Mouse (Mus musculus): ENCODE results near the gene Efnb1. TPM values are rescaled to one million over a fixed set of nuclear protein-coding genes. Genes with fewer than 3 reads are reported as not detected.

The Efnb1 gene
- polyA plus RNA-seq, 1 experiment from 2014 or later: 59.1 TPM

DNA sequence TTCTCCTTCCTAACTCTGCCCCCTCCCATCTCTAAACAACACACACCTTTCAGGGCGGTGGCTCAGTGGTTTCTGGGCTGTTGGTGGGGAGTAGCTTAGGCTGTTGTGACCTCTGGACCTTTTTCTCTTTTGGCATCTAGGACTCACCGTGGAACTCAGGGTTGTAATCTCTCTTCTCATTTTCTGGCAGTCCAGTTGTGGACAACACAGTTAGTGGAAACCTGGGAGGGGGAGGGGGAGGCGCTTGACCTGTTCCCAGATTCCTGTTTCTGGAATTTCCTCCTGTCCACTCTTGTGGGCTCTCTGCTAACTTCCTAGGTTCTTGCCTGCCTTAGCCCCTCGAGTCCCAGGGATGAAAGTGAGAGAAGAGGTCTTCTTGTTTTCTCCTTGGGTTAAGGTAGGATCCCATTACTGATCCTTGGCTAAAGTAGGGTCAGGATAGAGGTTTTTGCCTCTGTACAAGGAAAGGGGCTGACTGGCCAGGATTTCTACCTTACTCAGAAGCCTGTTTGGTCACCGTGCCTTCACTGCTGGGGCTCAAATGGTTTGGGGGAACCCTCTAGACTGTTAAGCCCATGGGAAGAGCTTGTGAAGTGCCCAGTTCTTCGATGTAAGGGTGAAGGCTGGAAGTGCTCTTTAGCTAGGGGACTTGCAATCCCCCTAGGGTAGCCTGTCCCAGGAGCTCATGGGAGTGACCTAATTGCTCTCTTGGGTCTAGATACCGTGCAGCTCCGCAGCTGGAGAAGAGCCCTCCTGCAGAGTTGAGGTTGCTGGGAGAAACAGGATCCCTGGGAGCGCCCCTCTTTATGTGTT lies 2.2 kb downstream of the Efnb1 start:
- H3K27ac ChIP-seq (ENCODE audit: low read length): peak overlapping the region; percentile 61
- peak overlapping the region; percentile 94 for H3K9ac ChIP-seq (replicated peaks; ENCODE audit: low read length)
- H3K27me3 ChIP-seq (ENCODE audit: insufficient read depth, low read length): peaks cover 9% of the 10 kb centered on the region; the same call in 1 of the 2 replicates
- H3K36me3 ChIP-seq (ENCODE audit: insufficient read depth, low read length): no peaks in the 10 kb centered on the region
- peak overlapping the region; percentile 58 for H3K4me2 ChIP-seq (replicated peaks; ENCODE audit: low read depth, low read length)
- H3K9me3 ChIP-seq (ENCODE audit: low read length): no peaks in the 10 kb centered on the region; the same call in 1 of the 2 replicates
- H3K4me3 ChIP-seq (ENCODE audit: low read length): peak overlapping the region; percentile 73
- peaks cover 39% of the 10 kb centered on the region for H3K4me1 ChIP-seq (ENCODE audit: insufficient read depth, low read length)
- 29% methylated on average over 9 of the region's 9 CpGs for WGBS
- no peak for ATAC-seq (ENCODE audit: low FRiP score, low TSS enrichment)

DNA sequence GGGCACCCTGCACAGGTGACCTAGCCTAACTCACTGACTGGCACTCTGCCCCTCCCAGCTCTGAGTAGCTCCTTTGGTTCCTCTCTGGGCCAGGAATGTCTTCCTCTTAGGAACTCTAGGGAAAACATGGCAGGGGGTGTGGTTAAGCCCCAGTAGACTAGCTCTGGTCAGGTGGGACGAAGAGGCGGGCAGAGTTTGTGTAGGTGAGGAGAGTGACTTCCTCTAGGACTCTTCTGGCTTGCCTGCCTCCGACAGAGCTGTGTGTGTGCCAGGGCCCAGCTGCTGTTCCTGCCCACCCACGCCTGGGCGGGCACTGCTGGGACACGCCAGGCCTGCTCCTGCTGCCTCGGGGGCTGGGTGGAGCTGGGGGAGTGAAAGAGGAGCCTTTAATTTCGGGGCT lies 5.1 kb downstream of the Efnb1 start:
- peaks cover 10% of the 10 kb centered on the region; the same call in 1 of the 2 replicates for H3K36me3 ChIP-seq (ENCODE audit: insufficient read depth, low read length)
- peak overlapping the region; percentile 34; the same call in 1 of the 2 replicates for H3K27ac ChIP-seq (ENCODE audit: low read length)
- WGBS: 50% methylated on average over 8 of the region's 8 CpGs
- peak overlapping the region; percentile 58 for H3K4me2 ChIP-seq (replicated peaks; ENCODE audit: low read depth, low read length)
- H3K9me3 ChIP-seq (ENCODE audit: low read length): no peaks in the 10 kb centered on the region; the same call in 1 of the 2 replicates
- H3K4me1 ChIP-seq (ENCODE audit: insufficient read depth, low read length): peaks cover 44% of the 10 kb centered on the region
- peak overlapping the region; percentile 73 for H3K4me3 ChIP-seq (ENCODE audit: low read length)
- ATAC-seq (ENCODE audit: low FRiP score, low TSS enrichment): peak; percentile 46; the same call in 1 of the 2 replicates
- peak overlapping the region; percentile 94; the same call in 1 of the 2 replicates for H3K9ac ChIP-seq (replicated peaks; ENCODE audit: low read length)
- no peaks in the 10 kb centered on the region; the same call in 1 of the 2 replicates for H3K27me3 ChIP-seq (ENCODE audit: insufficient read depth, low read length)

DNA sequence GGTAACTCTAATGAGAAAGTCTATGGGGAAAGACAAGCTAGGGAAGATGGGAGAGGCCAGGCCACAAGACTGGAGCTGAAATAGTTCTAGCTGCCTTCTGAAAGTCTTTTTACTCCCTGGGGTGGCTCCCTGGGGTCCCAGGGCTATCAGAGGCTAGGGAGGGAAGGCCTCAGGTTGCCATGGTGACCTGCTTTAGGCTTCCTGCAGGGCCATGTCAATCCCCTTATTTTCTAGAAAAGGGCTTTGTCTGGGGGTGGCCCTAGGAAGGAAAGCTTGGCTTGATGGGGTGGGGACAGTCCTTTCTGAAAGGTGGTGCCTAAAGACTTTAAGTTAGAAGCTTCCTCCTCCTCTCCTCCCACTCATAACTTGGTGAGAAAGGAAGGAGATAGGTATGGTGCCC lies 6.0 kb downstream of the Efnb1 start:
- H3K27ac ChIP-seq (ENCODE audit: low read length): no peak overlapping the region
- H3K4me2 ChIP-seq (replicated peaks; ENCODE audit: low read depth, low read length): peak overlapping the region; percentile 58
- no peaks in the 10 kb centered on the region; the same call in 1 of the 2 replicates for H3K27me3 ChIP-seq (ENCODE audit: insufficient read depth, low read length)
- no peak for ATAC-seq (ENCODE audit: low FRiP score, low TSS enrichment)
- H3K9ac ChIP-seq (replicated peaks; ENCODE audit: low read length): peak overlapping the region; percentile 48
- H3K4me3 ChIP-seq (ENCODE audit: low read length): peak overlapping the region; percentile 73; the same call in 1 of the 2 replicates
- H3K4me1 ChIP-seq (ENCODE audit: insufficient read depth, low read length): peaks cover 44% of the 10 kb centered on the region
- H3K36me3 ChIP-seq (ENCODE audit: insufficient read depth, low read length): peaks cover 14% of the 10 kb centered on the region; the same call in 1 of the 2 replicates
- H3K9me3 ChIP-seq (ENCODE audit: low read length): no peaks in the 10 kb centered on the region; the same call in 1 of the 2 replicates

DNA sequence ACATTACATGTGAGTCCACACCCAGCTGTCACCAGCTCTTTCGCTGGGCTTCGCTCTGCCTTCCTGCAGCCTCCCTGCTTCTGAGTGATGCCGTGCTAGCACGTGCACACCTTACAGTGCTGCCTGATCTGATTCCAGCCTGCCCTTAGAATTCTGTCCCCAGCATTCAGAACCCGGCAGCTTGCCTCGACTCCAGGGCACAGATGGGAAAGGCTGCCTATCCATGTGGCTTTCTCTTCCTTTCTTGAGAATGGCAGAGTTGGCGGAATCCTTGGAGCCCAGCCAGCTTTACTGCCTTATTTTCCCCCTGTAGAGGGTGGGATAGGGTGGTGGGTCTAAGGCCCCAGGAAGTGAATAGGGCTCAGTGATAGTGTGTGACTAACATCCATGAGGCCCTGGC lies 9.6 kb downstream of the Efnb1 start:
- Histone ChIP-seq H3K9ac (replicated peaks; ENCODE audit: low read length) (no peak overlapping the region), H3K4me2 (replicated peaks; ENCODE audit: low read depth, low read length) (no peak overlapping the region), H3K4me3 (ENCODE audit: low read length) (no peak overlapping the region), H3K9me3 (ENCODE audit: low read length) (no peaks in the 10 kb centered on the region), H3K27ac (ENCODE audit: low read length) (no peak overlapping the region), H3K36me3 (ENCODE audit: insufficient read depth, low read length) (peaks cover 28% of the 10 kb centered on the region; the same call in 1 of the 2 replicates), H3K27me3 (ENCODE audit: insufficient read depth, low read length) (peaks cover 3% of the 10 kb centered on the region; the same call in 1 of the 2 replicates), H3K4me1 (ENCODE audit: insufficient read depth, low read length) (peaks cover 58% of the 10 kb centered on the region)
- ATAC-seq (ENCODE audit: low FRiP score, low TSS enrichment): no peak
- 88% methylated on average over 7 of the region's 7 CpGs for WGBS

DNA sequence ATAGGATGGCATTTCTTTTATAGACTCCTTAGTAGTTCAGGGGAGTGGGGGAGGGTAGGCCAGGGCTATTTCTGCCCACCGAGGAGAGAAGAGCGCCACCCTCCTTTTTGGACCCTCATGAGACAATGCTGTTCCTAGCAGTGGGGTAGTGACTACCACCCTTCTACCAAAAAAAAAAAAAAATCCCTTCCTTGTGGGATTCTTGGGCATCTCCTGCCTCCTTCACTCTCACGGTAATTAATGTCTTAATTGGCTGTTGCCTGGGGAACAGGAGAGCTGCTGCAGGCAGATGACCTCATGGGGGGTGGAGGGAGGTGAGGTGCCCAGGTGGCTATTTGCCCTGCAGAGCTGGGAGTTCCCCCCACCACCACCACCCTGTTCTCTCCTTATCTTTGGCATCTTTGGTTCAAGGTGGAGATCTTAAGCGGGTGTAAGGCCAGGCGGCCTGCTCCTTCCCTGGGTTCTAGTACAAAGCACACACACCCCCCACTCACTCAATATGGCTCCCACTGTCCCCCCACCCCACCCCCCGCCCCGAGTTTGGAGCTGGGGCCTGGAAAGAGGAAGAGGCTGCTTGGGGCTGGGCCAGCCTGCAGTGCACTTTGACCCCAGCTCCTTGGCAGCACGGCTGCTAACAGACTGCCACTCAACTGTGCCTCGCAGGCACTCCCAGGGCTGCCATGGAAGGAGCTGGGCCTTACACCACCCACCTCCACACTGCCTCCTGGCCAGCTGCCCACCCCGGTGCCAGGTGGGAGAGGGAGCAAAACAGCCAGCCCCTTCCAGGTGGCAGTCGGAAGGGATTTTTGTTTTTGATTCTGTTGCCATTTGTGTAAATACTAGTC lies 12.4 kb downstream of the Efnb1 start:
- H3K4me2 ChIP-seq (replicated peaks; ENCODE audit: low read depth, low read length): no peak overlapping the region
- H3K27ac ChIP-seq (ENCODE audit: low read length): peak overlapping the region; percentile 29; the same call in 1 of the 2 replicates
- H3K9ac ChIP-seq (replicated peaks; ENCODE audit: low read length): no peak overlapping the region
- H3K27me3 ChIP-seq (ENCODE audit: insufficient read depth, low read length): peaks cover 3% of the 10 kb centered on the region
- H3K4me3 ChIP-seq (ENCODE audit: low read length): no peak overlapping the region
- WGBS: 51% methylated on average over 11 of the region's 11 CpGs
- no peaks in the 10 kb centered on the region for H3K9me3 ChIP-seq (ENCODE audit: low read length)
- H3K36me3 ChIP-seq (ENCODE audit: insufficient read depth, low read length): peaks cover 36% of the 10 kb centered on the region; the same call in 1 of the 2 replicates
- 0 out of 2 replicates have a peak, but pooled peaks have one; percentile 12 for ATAC-seq (ENCODE audit: low FRiP score, low TSS enrichment)
- peaks cover 38% of the 10 kb centered on the region for H3K4me1 ChIP-seq (ENCODE audit: insufficient read depth, low read length)

DNA sequence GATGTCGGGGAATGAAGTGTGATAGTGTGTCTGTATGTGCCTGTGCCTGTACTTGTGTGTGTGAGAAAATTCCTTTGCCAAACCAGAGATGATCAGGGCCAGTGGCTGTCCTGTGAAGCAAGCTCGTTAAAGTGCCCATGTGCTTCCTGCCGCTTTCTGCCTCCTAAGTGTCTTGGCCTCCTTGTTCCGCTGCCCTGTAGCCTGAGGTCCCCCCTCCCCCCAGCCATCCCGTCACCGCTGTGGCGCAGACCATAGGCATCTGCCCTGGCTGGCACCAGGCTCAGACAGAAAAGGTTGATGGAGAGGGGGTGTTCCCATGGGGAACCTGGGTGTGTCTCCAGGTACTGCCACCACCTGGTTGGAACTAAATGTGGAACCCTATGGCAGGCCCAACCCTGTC lies 13.1 kb downstream of the Efnb1 start:
- Histone ChIP-seq H3K9ac (replicated peaks; ENCODE audit: low read length) (no peak overlapping the region), H3K4me2 (replicated peaks; ENCODE audit: low read depth, low read length) (no peak overlapping the region), H3K4me1 (ENCODE audit: insufficient read depth, low read length) (peaks cover 31% of the 10 kb centered on the region), H3K9me3 (ENCODE audit: low read length) (no peaks in the 10 kb centered on the region), H3K4me3 (ENCODE audit: low read length) (no peak overlapping the region), H3K36me3 (ENCODE audit: insufficient read depth, low read length) (peaks cover 36% of the 10 kb centered on the region; the same call in 1 of the 2 replicates), H3K27ac (ENCODE audit: low read length) (peak overlapping the region; percentile 76), H3K27me3 (ENCODE audit: insufficient read depth, low read length) (peaks cover 3% of the 10 kb centered on the region)
- 80% methylated on average over 7 of the region's 7 CpGs for WGBS
- ATAC-seq (ENCODE audit: low FRiP score, low TSS enrichment): no peak

DNA sequence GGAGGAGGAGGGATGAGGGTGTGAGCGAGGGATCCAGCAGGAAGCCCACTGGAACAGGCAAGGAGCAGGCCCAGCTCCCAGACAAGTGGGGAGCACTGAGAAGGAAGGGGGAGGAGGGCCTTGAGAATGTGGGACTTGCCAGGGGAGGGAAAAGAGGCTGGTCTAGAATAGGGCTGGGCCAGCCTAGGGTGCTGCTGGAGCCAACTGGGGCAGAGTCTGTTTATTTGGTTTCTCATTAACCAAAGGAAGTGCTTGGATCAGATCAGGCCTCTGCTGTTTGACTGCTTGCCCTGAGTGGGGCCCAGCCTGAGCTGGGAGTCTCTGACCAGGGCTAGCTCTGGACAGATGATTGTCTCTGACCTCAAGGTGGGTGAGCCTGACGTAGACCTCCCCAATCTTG lies 14.0 kb downstream of the Efnb1 start:
- Histone ChIP-seq H3K4me2 (replicated peaks; ENCODE audit: low read depth, low read length) (no peak overlapping the region), H3K9me3 (ENCODE audit: low read length) (no peaks in the 10 kb centered on the region), H3K9ac (replicated peaks; ENCODE audit: low read length) (no peak overlapping the region), H3K36me3 (ENCODE audit: insufficient read depth, low read length) (peaks cover 36% of the 10 kb centered on the region; the same call in 1 of the 2 replicates), H3K4me3 (ENCODE audit: low read length) (no peak overlapping the region), H3K27me3 (ENCODE audit: insufficient read depth, low read length) (peaks cover 3% of the 10 kb centered on the region), H3K27ac (ENCODE audit: low read length) (peak overlapping the region; percentile 76), H3K4me1 (ENCODE audit: insufficient read depth, low read length) (peaks cover 29% of the 10 kb centered on the region)
- peak; percentile 82 for ATAC-seq (ENCODE audit: low FRiP score, low TSS enrichment)
- WGBS: 51% methylated on average over 2 of the region's 2 CpGs

DNA sequence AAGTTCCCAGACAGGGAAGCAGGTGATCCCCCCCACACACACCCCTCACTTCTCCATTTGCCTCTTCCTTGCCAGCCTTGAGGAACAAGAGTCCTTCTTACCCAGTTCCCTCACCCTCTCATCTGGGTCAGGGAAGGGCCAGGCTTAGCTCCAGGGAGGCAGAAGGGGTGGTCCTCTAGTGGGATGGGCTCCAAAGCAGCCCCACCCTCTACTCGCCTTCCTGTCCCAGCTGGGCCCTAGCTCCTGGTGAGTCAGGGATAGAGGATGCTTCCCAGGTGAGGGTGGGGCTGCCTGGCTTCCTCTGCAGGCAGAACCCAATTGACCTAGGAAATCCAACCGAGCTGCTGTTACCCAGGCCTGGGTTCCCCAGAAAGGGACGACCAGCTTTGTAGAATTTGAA lies 14.8 kb downstream of the Efnb1 start:
- no peak for ATAC-seq (ENCODE audit: low FRiP score, low TSS enrichment)
- no peak overlapping the region for H3K9ac ChIP-seq (replicated peaks; ENCODE audit: low read length)
- no peaks in the 10 kb centered on the region for H3K9me3 ChIP-seq (ENCODE audit: low read length)
- peaks cover 29% of the 10 kb centered on the region for H3K4me1 ChIP-seq (ENCODE audit: insufficient read depth, low read length)
- no peak overlapping the region for H3K4me3 ChIP-seq (ENCODE audit: low read length)
- 57% methylated on average over 3 of the region's 3 CpGs for WGBS
- H3K27ac ChIP-seq (ENCODE audit: low read length): no peak overlapping the region
- no peak overlapping the region for H3K4me2 ChIP-seq (replicated peaks; ENCODE audit: low read depth, low read length)
- peaks cover 29% of the 10 kb centered on the region; the same call in 1 of the 2 replicates for H3K36me3 ChIP-seq (ENCODE audit: insufficient read depth, low read length)
- peaks cover 3% of the 10 kb centered on the region for H3K27me3 ChIP-seq (ENCODE audit: insufficient read depth, low read length)

DNA sequence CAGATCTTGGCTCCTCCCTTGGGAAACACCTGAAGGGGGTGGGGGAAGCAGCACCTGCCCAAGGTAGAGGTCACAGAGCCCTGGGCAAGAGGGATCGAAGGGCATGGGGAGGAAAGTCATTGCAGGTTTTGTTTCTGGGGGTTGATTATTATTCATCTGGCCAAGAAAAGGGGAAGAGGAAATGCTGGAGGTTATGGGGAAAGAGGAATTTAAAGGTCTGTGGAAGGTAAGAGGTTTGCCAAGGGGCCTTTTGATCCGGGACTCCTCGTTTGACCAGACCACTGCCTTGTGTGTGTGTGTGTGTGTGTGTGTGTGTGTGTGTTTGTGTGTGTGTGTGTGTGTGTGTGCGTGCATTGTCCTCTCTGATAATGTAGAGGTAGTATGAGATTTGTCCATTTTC lies 15.5 kb downstream of the Efnb1 start:
- H3K9ac ChIP-seq (replicated peaks; ENCODE audit: low read length): no peak overlapping the region
- no peak overlapping the region for H3K27ac ChIP-seq (ENCODE audit: low read length)
- WGBS: 63% methylated on average over 4 of the region's 4 CpGs
- no peak overlapping the region for H3K4me3 ChIP-seq (ENCODE audit: low read length)
- H3K4me1 ChIP-seq (ENCODE audit: insufficient read depth, low read length): peaks cover 29% of the 10 kb centered on the region
- no peak for ATAC-seq (ENCODE audit: low FRiP score, low TSS enrichment)
- H3K4me2 ChIP-seq (replicated peaks; ENCODE audit: low read depth, low read length): no peak overlapping the region
- H3K36me3 ChIP-seq (ENCODE audit: insufficient read depth, low read length): peaks cover 25% of the 10 kb centered on the region; the same call in 1 of the 2 replicates
- no peaks in the 10 kb centered on the region for H3K9me3 ChIP-seq (ENCODE audit: low read length)
- peaks cover 4% of the 10 kb centered on the region for H3K27me3 ChIP-seq (ENCODE audit: insufficient read depth, low read length)

Measured in kidney, embryonic 16.5 days (tissue).